Comparison of ENCODE assay signal across 7 mouse cellular contexts in the genomic region with DNA sequence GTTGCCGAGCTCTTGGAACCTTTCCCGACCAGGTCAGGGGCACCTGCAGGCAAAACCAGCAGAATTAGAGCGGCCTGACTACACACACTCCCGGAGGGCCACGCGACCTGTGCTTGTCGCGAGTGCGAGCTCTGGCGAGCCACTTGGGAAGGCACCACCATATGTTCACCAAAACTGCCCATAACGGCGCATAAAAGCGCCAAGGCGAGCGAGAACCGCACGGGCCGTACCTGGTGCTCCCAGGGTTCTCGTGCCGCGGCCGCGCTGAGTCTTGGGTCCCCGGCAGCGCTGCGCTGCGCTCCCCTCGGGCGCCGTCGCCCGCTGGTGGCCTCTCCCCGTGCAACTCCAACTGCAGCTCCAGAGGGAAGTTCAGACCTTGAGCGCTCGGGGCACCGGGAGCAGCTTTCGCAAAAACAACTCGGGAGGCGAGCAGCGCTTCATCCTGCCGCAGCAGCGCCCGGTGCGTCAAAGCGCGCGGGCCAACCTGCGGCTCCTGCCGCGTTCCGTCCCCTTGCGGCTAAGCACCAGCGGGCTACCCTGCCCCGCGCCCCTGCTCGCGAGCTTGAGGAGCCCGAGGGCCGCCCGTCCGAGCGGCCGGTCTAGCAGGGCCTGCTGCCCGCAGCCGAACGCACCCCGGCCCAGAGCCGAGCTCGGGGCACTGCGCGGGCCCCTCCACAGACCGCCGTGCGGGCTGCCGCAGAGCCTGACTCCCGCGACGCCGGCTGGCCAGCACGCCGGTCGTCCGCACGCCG. TPM values are rescaled to one million over a fixed set of nuclear protein-coding genes. Genes with fewer than 3 reads are reported as not detected.
A peak's percentile ranks its signal among the peaks of the same experiment; 100 is the strongest.
DNase-seq lines count a peak whose midpoint lies in the region; ATAC-seq and TF ChIP-seq lines count a peak whose summit lies in the region.

No protein-coding gene starts in this region.

- peaks cover 19% of the 10 kb centered on the region; the same call in 1 of the 2 replicates for H3K27me3 ChIP-seq in G1E (ENCODE audit: insufficient read depth, low read length)
- H3K27me3 ChIP-seq in embryonic facial prominence, embryonic 13.5 days, result peaks cover 30% of the 10 kb centered on the region
- H3K27me3 ChIP-seq in heart, postnatal 0 days (ENCODE audit: control insufficient read depth, insufficient read depth, low read length), result no peaks in the 10 kb centered on the region

- peaks cover 46% of the 10 kb centered on the region for H3K79me2 ChIP-seq in macrophage (ENCODE audit: inconsistent target)

- H3K4me3 ChIP-seq in G1E (ENCODE audit: low read depth, low read length) (peak overlapping the region; percentile 69), macrophage (ENCODE audit: inconsistent target) (peak overlapping the region; percentile 45)
- H3K4me3 ChIP-seq in embryonic facial prominence, embryonic 13.5 days, result peak overlapping the region; percentile 71
- peak overlapping the region; percentile 67 for H3K4me3 ChIP-seq in heart, postnatal 0 days (ENCODE audit: low read depth, low read length)

- ATAC-seq in G1E (ENCODE audit: extremely low read depth, insufficient number of reproducible peaks, low FRiP score, poor library complexity, severe bottlenecking), result no peak
- peak; percentile 68 for ATAC-seq in embryonic facial prominence, embryonic 13.5 days (ENCODE audit: insufficient number of reproducible peaks, insufficient read depth, low FRiP score, low TSS enrichment, low read depth)
- ATAC-seq in heart, postnatal 0 days (ENCODE audit: insufficient read depth, low read depth), result peak; percentile 69

- H3K9me3 ChIP-seq in G1E (replicated peaks), result peaks cover 8% of the 10 kb centered on the region; the same call in 1 of the 2 replicates
- no peaks in the 10 kb centered on the region for H3K9me3 ChIP-seq in embryonic facial prominence, embryonic 13.5 days
- H3K9me3 ChIP-seq in heart, postnatal 0 days (replicated peaks; ENCODE audit: control insufficient read depth, low read length), result no peaks in the 10 kb centered on the region

- H3K4me1 ChIP-seq in G1E (ENCODE audit: insufficient read depth, low read depth, low read length), result peaks cover 16% of the 10 kb centered on the region; the same call in 1 of the 2 replicates
- H3K4me1 ChIP-seq in embryonic facial prominence, embryonic 13.5 days, result peaks cover 37% of the 10 kb centered on the region
- H3K4me1 ChIP-seq in heart, postnatal 0 days (ENCODE audit: control insufficient read depth, insufficient read depth), result peaks cover 34% of the 10 kb centered on the region

- WGBS in embryonic facial prominence, embryonic 13.5 days, result under 1% methylated on average over 68 of the region's 85 CpGs
- WGBS in heart, postnatal 0 days, result under 1% methylated on average over 83 of the region's 85 CpGs
- WGBS in macrophage (ENCODE audit: missing documents), result 1% methylated on average over 80 of the region's 85 CpGs

- peak; percentile 7 for DNase-seq in G1E (ENCODE audit: low spot score)
- DNase-seq in adrenal gland, postnatal 14 days, result peak; percentile 75
- peak; percentile 39 for DNase-seq in heart, postnatal 0 days (ENCODE audit: low spot score)
- peak; percentile 49 to 61 for DNase-seq in layer of hippocampus, postnatal 10 days (ENCODE audit: low spot score in 2 of 2)
- DNase-seq in right cerebral cortex, postnatal 4 days, result peak; percentile 53

- peak overlapping the region; percentile 77 for H3K9ac ChIP-seq in embryonic facial prominence, embryonic 13.5 days
- peak overlapping the region; percentile 57 for H3K9ac ChIP-seq in heart, postnatal 0 days (replicated peaks; ENCODE audit: low read depth, low read length)

- no peak for TF ChIP-seq EP300 in heart, postnatal 0 days (IDR thresholded peaks at IDR 0.05; ENCODE audit: low read depth)

- H3K27ac ChIP-seq in embryonic facial prominence, embryonic 13.5 days, result peak overlapping the region; percentile 39; the same call in 1 of the 2 replicates
- peak overlapping the region; percentile 84 for H3K27ac ChIP-seq in heart, postnatal 0 days (ENCODE audit: low read depth)
- no peak overlapping the region for H3K27ac ChIP-seq in macrophage

- no peak for TF ChIP-seq CTCF in G1E (IDR thresholded peaks at IDR 0.05; ENCODE audit: low read depth, low read length)
- no peak for TF ChIP-seq CTCF in heart, postnatal 0 days (IDR thresholded peaks at IDR 0.05; ENCODE audit: low read depth)

- H3K4me2 ChIP-seq in embryonic facial prominence, embryonic 13.5 days, result peak overlapping the region; percentile 91
- peak overlapping the region; percentile 80 for H3K4me2 ChIP-seq in heart, postnatal 0 days (ENCODE audit: low read depth, low read length)

- H3K36me3 ChIP-seq in G1E (replicated peaks) (peaks cover 4% of the 10 kb centered on the region), macrophage (ENCODE audit: inconsistent target) (no peaks in the 10 kb centered on the region; the same call in 1 of the 2 replicates)
- H3K36me3 ChIP-seq in embryonic facial prominence, embryonic 13.5 days, result no peaks in the 10 kb centered on the region
- no peaks in the 10 kb centered on the region for H3K36me3 ChIP-seq in heart, postnatal 0 days (replicated peaks; ENCODE audit: control insufficient read depth, insufficient read depth, low read length)

RNA-seq across cellular contexts. Expression of a gene that starts 0.6 kb away (rescaled TPM):
- total RNA-seq in G1E (2014; fragmentation: Nextera tagmentation), result 0.73 and 0.83 TPM in 2 replicates
- total RNA-seq in G1E (2017), result 2.1 and 2.3 TPM in 2 replicates
- 0.41 and 0.47 TPM in 2 replicates for polyA plus RNA-seq in G1E (2012)
- total RNA-seq in adrenal gland, postnatal 14 days (2021), result 36.1 and 38.7 TPM in 2 replicates
- 1.1 and 1.7 TPM in 2 replicates for polyA plus RNA-seq in embryonic facial prominence, embryonic 13.5 days (2015; fragmentation: Nextera tagmentation; extraction: Ambion mirVana)
- 19.0 and 22.2 TPM in 2 replicates for total RNA-seq in heart, postnatal 0 days (2014; rRNA removed; ENCODE audit: low replicate concordance)
- 1.8 and 2.0 TPM in 2 replicates for polyA plus RNA-seq in heart, postnatal 0 days (2015; fragmentation: Nextera tagmentation; extraction: Ambion mirVana)
- total RNA-seq in layer of hippocampus, postnatal 10 days (2021), result 10 to 100 TPM; 48.7 to 51.6 TPM
- 10 to 100 TPM in 22 of 26 experiments, 1 to 10 TPM in 4; 6.6 to 88.2 (median 34.3) TPM for total RNA-seq in macrophage (2018; cell fraction: chromatin; rRNA removed)
- total RNA-seq in macrophage (2018; cell fraction: cytosol; rRNA removed), result 10 to 100 TPM in 14 of 26 experiments, 1 to 10 TPM in 12; 4.7 to 24.2 (median 11.1) TPM
- total RNA-seq in macrophage (2018; cell fraction: nucleus; rRNA removed), result 10 to 100 TPM in 25 of 26 experiments, 1 to 10 TPM in 1; 9.3 to 63.6 (median 20.5) TPM
- 10.4 to 11.9 TPM (median 11.0 TPM) in 3 replicates for polyA plus RNA-seq in macrophage (2018)

Comparison
In these comparisons a context has a peak if more than half of its experiments do, and no peak if none do; other contexts are left out.
1. DNase-seq: peak in every context shown above with its lines; median percentile 75 in adrenal gland, postnatal 14 days; 55 in layer of hippocampus, postnatal 10 days; 53 in right cerebral cortex, postnatal 4 days; 39 in heart, postnatal 0 days; 7 in G1E.